Mouse (Mus musculus): ENCODE results near the gene Nacc2.

GRCm38 (mm10) chr2:26119626-26120025, 3.4 kb downstream of the Nacc2 start:
- TF ChIP-seq POLR2A (IDR thresholded peaks at IDR 0.05; ENCODE audit: insufficient read depth, low read depth, low read length) (no peak), CTCF (IDR thresholded peaks at IDR 0.05) (no peak)
